Mouse (Mus musculus) intestine, embryonic 16.5 days (tissue): ENCODE measurements around the gene Evi5l. TPM values are rescaled to one million over a fixed set of nuclear protein-coding genes. Genes with fewer than 3 reads are reported as not detected.

ENCODE experiments used
- ATAC-seq: fragments of 200-750 bp; cut with Nextera tagmentation; 2 replicates; pipeline ENCODE4 v1.8.0; 2017; ENCODE audit warnings: moderate TSS enrichment, moderate library complexity
- H3K27ac ChIP-seq: fragments of 300-500 bp; sonication (generic); 2 replicates; pipeline ENCODE4 v1.5.1; 2014; ENCODE audit warnings: mild to moderate bottlenecking, low read length
- H3K27me3 ChIP-seq: fragments of 300-500 bp; sonication (generic); replicated peaks from 2 replicates; pipeline ENCODE4 v1.6.1; 2014; ENCODE audit warnings: low read length, control low read depth, mixed read lengths; ENCODE audit not compliant: control insufficient read depth, insufficient read depth
- H3K36me3 ChIP-seq: fragments of 300-500 bp; sonication (generic); 2 replicates; pipeline ENCODE4 v1.6.1; 2014; ENCODE audit warnings: low read length, control low read depth; ENCODE audit not compliant: control insufficient read depth, insufficient read depth
- H3K4me1 ChIP-seq: fragments of 300-500 bp; sonication (generic); 2 replicates; pipeline ENCODE4 v1.6.1; 2014; ENCODE audit warnings: low read length, control low read depth, mixed read lengths; ENCODE audit not compliant: control insufficient read depth, insufficient read depth
- H3K4me2 ChIP-seq: fragments of 300-500 bp; sonication (generic); 2 replicates; pipeline ENCODE4 v1.6.1; 2014; ENCODE audit warnings: low read depth, low read length, control low read depth
- H3K4me3 ChIP-seq: fragments of 300-500 bp; sonication (generic); 2 replicates; pipeline ENCODE4 v1.5.1; 2014; ENCODE audit warnings: mild to moderate bottlenecking, low read length
- H3K9ac ChIP-seq: fragments of 300-500 bp; sonication (generic); 2 replicates; pipeline ENCODE4 v1.6.1; 2014; ENCODE audit warnings: low read depth, low read length
- H3K9me3 ChIP-seq: fragments of 300-500 bp; sonication (generic); 2 replicates; pipeline ENCODE4 v1.6.1; 2016; ENCODE audit warnings: low read length, control low read depth; ENCODE audit not compliant: control insufficient read depth
- WGBS: fragments of 180-500 bp; shearing (Covaris S2); extraction: QIAGEN DNeasy Blood & Tissue Kit; methylation state at CpG from one replicate; pipeline ENCODE4 v1.1.7; 2014; 5-methylcytosine and 5-hydroxymethylcytosine counted together
- polyA plus RNA-seq: library from polyadenylated mRNA; unstranded; fragments of >200 nt; fragmentation: Nextera tagmentation; extraction: Ambion mirVana; gene quantifications from 2 replicates; pipeline ENCODE4 v1.2.1, GENCODE M21; 2015

Evi5l gene
- polyA plus RNA-seq, 1 experiment from 2014 or later: 19.1 TPM

GRCm38 (mm10) chr8:4166881-4167525 lies 636 bp downstream of the Evi5l start:
- H3K4me2 ChIP-seq: peak overlapping the region; percentile 85
- no peak for ATAC-seq
- WGBS: 9% methylated on average over 10 of the region's 10 CpGs
- no peak overlapping the region for H3K27ac ChIP-seq
- H3K9ac ChIP-seq: peak overlapping the region; percentile 84
- H3K27me3 ChIP-seq: no peaks in the 10 kb centered on the region
- peaks cover 3% of the 10 kb centered on the region; the same call in 1 of the 2 replicates for H3K4me1 ChIP-seq
- H3K9me3 ChIP-seq: no peaks in the 10 kb centered on the region
- H3K36me3 ChIP-seq: no peaks in the 10 kb centered on the region
- peak overlapping the region; percentile 84 for H3K4me3 ChIP-seq

- no peak for ATAC-seq
- no peaks in the 10 kb centered on the region for H3K9me3 ChIP-seq
- H3K27ac ChIP-seq: no peak overlapping the region
- no peak overlapping the region for H3K4me3 ChIP-seq
- H3K4me1 ChIP-seq: peaks cover 3% of the 10 kb centered on the region; the same call in 1 of the 2 replicates
- H3K4me2 ChIP-seq: no peak overlapping the region
- WGBS: 92% methylated on average over 1 of the region's 1 CpGs
- no peaks in the 10 kb centered on the region for H3K27me3 ChIP-seq
- no peak overlapping the region for H3K9ac ChIP-seq
- H3K36me3 ChIP-seq: no peaks in the 10 kb centered on the region
These were observed 1.6 kb downstream of the Evi5l start for GRCm38 (mm10) chr8:4167918-4168317.

GRCm38 (mm10) chr8:4172486-4172885 lies 6.1 kb downstream of the Evi5l start:
- WGBS: 69% methylated on average over 3 of the region's 3 CpGs

GRCm38 (mm10) chr8:4174018-4174417 lies 7.7 kb downstream of the Evi5l start:
- H3K27ac ChIP-seq: no peak overlapping the region
- H3K4me1 ChIP-seq: no peaks in the 10 kb centered on the region
- no peak overlapping the region for H3K4me2 ChIP-seq
- H3K9me3 ChIP-seq: no peaks in the 10 kb centered on the region
- no peak overlapping the region for H3K4me3 ChIP-seq
- H3K27me3 ChIP-seq: no peaks in the 10 kb centered on the region
- H3K9ac ChIP-seq: no peak overlapping the region
- WGBS: 74% methylated on average over 2 of the region's 2 CpGs
- no peak for ATAC-seq
- H3K36me3 ChIP-seq: no peaks in the 10 kb centered on the region

More at GRCm38 (mm10) chr8:4172486-4172885, 6.1 kb downstream of the Evi5l start:
- H3K4me1 ChIP-seq: no peaks in the 10 kb centered on the region
- H3K4me3 ChIP-seq: no peak overlapping the region
- H3K36me3 ChIP-seq: no peaks in the 10 kb centered on the region
- H3K9ac ChIP-seq: no peak overlapping the region
- H3K27ac ChIP-seq: no peak overlapping the region
- no peak for ATAC-seq
- no peaks in the 10 kb centered on the region for H3K27me3 ChIP-seq
- no peak overlapping the region for H3K4me2 ChIP-seq
- H3K9me3 ChIP-seq: no peaks in the 10 kb centered on the region

- no peak overlapping the region for H3K27ac ChIP-seq
- no peak overlapping the region for H3K9ac ChIP-seq
- no peaks in the 10 kb centered on the region for H3K9me3 ChIP-seq
- no peak overlapping the region for H3K4me3 ChIP-seq
- no peak overlapping the region for H3K4me2 ChIP-seq
- H3K36me3 ChIP-seq: 0 out of 2 replicates have a peak, but pooled peaks cover 2% of the 10 kb centered on the region
- no peak for ATAC-seq
- H3K27me3 ChIP-seq: no peaks in the 10 kb centered on the region
- 86% methylated on average over 8 of the region's 8 CpGs for WGBS
- H3K4me1 ChIP-seq: no peaks in the 10 kb centered on the region
These were observed 17.0 kb downstream of the Evi5l start for GRCm38 (mm10) chr8:4183409-4183808.

GRCm38 (mm10) chr8:4186151-4186550 lies 19.8 kb downstream of the Evi5l start:
- 82% methylated on average over 2 of the region's 2 CpGs for WGBS
- Histone ChIP-seq H3K27me3 (no peaks in the 10 kb centered on the region), H3K4me1 (no peaks in the 10 kb centered on the region), H3K36me3 (0 out of 2 replicates have a peak, but pooled peaks cover 2% of the 10 kb centered on the region), H3K9ac (no peak overlapping the region), H3K9me3 (no peaks in the 10 kb centered on the region), H3K4me3 (no peak overlapping the region), H3K27ac (no peak overlapping the region), H3K4me2 (no peak overlapping the region)
- ATAC-seq: no peak

GRCm38 (mm10) chr8:4188605-4189004 lies 22.2 kb downstream of the Evi5l start:
- no peak for ATAC-seq
- H3K4me1 ChIP-seq: 0 out of 2 replicates have a peak, but pooled peaks cover 2% of the 10 kb centered on the region
- no peaks in the 10 kb centered on the region for H3K9me3 ChIP-seq
- no peaks in the 10 kb centered on the region for H3K27me3 ChIP-seq
- no peak overlapping the region for H3K4me3 ChIP-seq
- H3K9ac ChIP-seq: no peak overlapping the region
- 0 out of 2 replicates have a peak, but pooled peaks cover 2% of the 10 kb centered on the region for H3K36me3 ChIP-seq
- no peak overlapping the region for H3K4me2 ChIP-seq
- no peak overlapping the region for H3K27ac ChIP-seq

- 23% methylated on average over 3 of the region's 3 CpGs for WGBS
- H3K4me1 ChIP-seq: 0 out of 2 replicates have a peak, but pooled peaks cover 2% of the 10 kb centered on the region
- H3K27me3 ChIP-seq: no peaks in the 10 kb centered on the region
- no peak overlapping the region for H3K27ac ChIP-seq
- 0 out of 2 replicates have a peak, but pooled peaks cover 2% of the 10 kb centered on the region for H3K36me3 ChIP-seq
- no peak overlapping the region for H3K4me2 ChIP-seq
- H3K4me3 ChIP-seq: no peak overlapping the region
- no peaks in the 10 kb centered on the region for H3K9me3 ChIP-seq
- 0 out of 2 replicates have a peak, but pooled peaks have one; percentile 30 for ATAC-seq
- H3K9ac ChIP-seq: no peak overlapping the region
These were observed 22.8 kb downstream of the Evi5l start for GRCm38 (mm10) chr8:4189031-4189722.

GRCm38 (mm10) chr8:4192305-4192704 lies 25.9 kb downstream of the Evi5l start:
- Histone ChIP-seq H3K4me1 (0 out of 2 replicates have a peak, but pooled peaks cover 2% of the 10 kb centered on the region), H3K36me3 (0 out of 2 replicates have a peak, but pooled peaks cover 2% of the 10 kb centered on the region), H3K4me2 (no peak overlapping the region), H3K9ac (no peak overlapping the region), H3K27ac (no peak overlapping the region), H3K4me3 (no peak overlapping the region), H3K9me3 (no peaks in the 10 kb centered on the region), H3K27me3 (no peaks in the 10 kb centered on the region)
- peak; percentile 37 for ATAC-seq
- WGBS: 51% methylated on average over 5 of the region's 5 CpGs
